Mouse (Mus musculus): Measurements from ENCODE around the gene Ccdc38. TPM values are rescaled to one million over a fixed set of nuclear protein-coding genes. Genes with fewer than 3 reads are reported as not detected.

The Ccdc38 gene
- total and polyA plus RNA-seq, 2 experiments, result 0.28 to 0.40 TPM

DNA sequence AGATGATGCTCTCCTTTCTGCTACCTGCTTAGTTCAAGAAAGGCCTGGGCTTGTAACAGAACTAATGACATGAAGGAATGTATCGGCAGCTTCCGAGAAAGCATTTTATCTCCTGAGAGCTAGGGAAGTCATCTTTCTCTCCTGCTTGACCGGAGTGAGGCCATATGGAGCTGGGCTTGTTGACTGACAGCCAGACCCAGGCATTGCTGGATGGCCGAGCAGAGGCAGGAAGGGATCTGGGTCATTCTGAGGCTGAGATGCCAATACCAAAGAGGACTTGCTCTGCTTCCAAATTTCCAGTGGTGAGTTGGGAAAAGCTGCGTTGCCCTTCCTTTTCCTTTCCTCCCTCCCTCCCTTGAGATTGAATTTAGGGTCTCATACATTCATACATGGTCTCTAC is 20.7 kb upstream of the Ccdc38 start:
- peak; percentile 59 for DNase-seq (ENCODE audit: extremely low read depth, low read depth, low spot score)
- Histone ChIP-seq H3K79me2 (ENCODE audit: control insufficient read depth, insufficient read depth, low read length) (no peaks in the 10 kb centered on the region), H3K27ac (replicated peaks; ENCODE audit: insufficient read depth, low read depth, low read length) (peak overlapping the region; percentile 4; the same call in 1 of the 2 replicates), H3K9ac (ENCODE audit: low read depth, low read length) (no peak overlapping the region), H3K36me3 (ENCODE audit: control insufficient read depth, insufficient read depth, low read length) (peaks cover 8% of the 10 kb centered on the region), H3K4me1 (ENCODE audit: control insufficient read depth, insufficient read depth, low read length) (peaks cover 26% of the 10 kb centered on the region), H3K4me3 (ENCODE audit: insufficient read depth, low read depth, low read length) (no peak overlapping the region), H3K27me3 (ENCODE audit: control insufficient read depth, insufficient read depth, low read length) (no peaks in the 10 kb centered on the region)
- TF ChIP-seq POLR2A (IDR thresholded peaks at IDR 0.05; ENCODE audit: extremely low read depth, insufficient read depth, low read length) (no peak), CTCF (IDR thresholded peaks at IDR 0.05; ENCODE audit: low read depth, low read length) (no peak)
- WGBS, result 57% methylated on average over 5 of the region's 5 CpGs

DNA sequence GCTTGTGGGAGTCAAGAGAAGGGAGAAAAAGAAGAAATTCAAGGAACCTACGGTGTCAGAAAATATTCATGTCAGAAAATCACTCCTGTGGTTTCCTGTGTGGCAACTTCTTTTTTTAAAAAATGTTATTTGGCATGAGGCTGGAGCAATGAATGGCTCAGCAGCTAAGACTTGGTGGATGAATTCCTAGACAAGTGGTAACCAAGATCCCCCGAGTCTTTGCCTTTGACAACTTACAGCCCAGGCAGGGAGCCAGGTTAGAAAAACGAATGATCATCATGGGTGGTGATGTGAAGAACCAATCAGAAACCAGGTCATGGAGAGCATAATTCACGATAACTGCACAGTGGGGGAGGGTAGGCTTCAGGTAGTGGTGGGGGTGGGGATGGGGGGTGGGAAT is 19.4 kb upstream of the Ccdc38 start:
- peak overlapping the region; percentile 28 for H3K27ac ChIP-seq (replicated peaks; ENCODE audit: insufficient read depth, low read depth, low read length)
- no peak for TF ChIP-seq POLR2A (IDR thresholded peaks at IDR 0.05; ENCODE audit: extremely low read depth, insufficient read depth, low read length)
- no peak for TF ChIP-seq CTCF (IDR thresholded peaks at IDR 0.05; ENCODE audit: low read depth, low read length)
- 29% methylated on average over 4 of the region's 4 CpGs for WGBS
- H3K9ac ChIP-seq (ENCODE audit: low read depth, low read length), result no peak overlapping the region
- peaks cover 29% of the 10 kb centered on the region for H3K4me1 ChIP-seq (ENCODE audit: control insufficient read depth, insufficient read depth, low read length)
- DNase-seq (ENCODE audit: extremely low read depth, low read depth, low spot score), result peak; percentile 63
- H3K36me3 ChIP-seq (ENCODE audit: control insufficient read depth, insufficient read depth, low read length), result peaks cover 8% of the 10 kb centered on the region
- no peak overlapping the region for H3K4me3 ChIP-seq (ENCODE audit: insufficient read depth, low read depth, low read length)
- no peaks in the 10 kb centered on the region for H3K79me2 ChIP-seq (ENCODE audit: control insufficient read depth, insufficient read depth, low read length)
- no peaks in the 10 kb centered on the region for H3K27me3 ChIP-seq (ENCODE audit: control insufficient read depth, insufficient read depth, low read length)

DNA sequence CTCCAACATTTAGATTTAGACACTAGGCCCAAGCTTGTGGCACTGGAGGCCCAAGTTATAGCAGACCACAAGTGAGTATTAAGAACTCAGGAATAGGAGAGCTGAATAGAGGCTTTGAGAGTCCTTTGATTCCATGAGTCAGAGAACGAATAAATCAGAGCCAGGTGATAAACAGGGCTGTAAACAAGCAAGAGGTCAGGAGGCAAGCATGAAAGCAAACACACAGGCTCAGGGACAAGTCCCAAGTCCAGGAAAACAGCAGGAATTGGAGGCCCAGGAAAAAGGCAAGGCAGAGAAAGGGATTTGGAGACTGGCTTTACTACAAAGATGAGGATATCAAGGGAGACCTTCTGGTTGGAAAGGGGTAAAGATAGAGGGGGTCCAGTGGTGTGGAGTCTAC is 15.1 kb upstream of the Ccdc38 start:
- Histone ChIP-seq H3K79me2 (ENCODE audit: control insufficient read depth, insufficient read depth, low read length) (no peaks in the 10 kb centered on the region), H3K4me3 (ENCODE audit: insufficient read depth, low read depth, low read length) (no peak overlapping the region), H3K9ac (ENCODE audit: low read depth, low read length) (peak overlapping the region; percentile 36), H3K27me3 (ENCODE audit: control insufficient read depth, insufficient read depth, low read length) (no peaks in the 10 kb centered on the region), H3K36me3 (ENCODE audit: control insufficient read depth, insufficient read depth, low read length) (peaks cover 17% of the 10 kb centered on the region), H3K4me1 (ENCODE audit: control insufficient read depth, insufficient read depth, low read length) (peaks cover 12% of the 10 kb centered on the region), H3K27ac (replicated peaks; ENCODE audit: insufficient read depth, low read depth, low read length) (peak overlapping the region; percentile 94)
- DNase-seq (ENCODE audit: extremely low read depth, low read depth, low spot score), result peak; percentile 96
- no peak for TF ChIP-seq CTCF (IDR thresholded peaks at IDR 0.05; ENCODE audit: low read depth, low read length)
- TF ChIP-seq POLR2A (IDR thresholded peaks at IDR 0.05; ENCODE audit: extremely low read depth, insufficient read depth, low read length), result no peak
- WGBS, result 21% methylated on average over 1 of the region's 1 CpGs

DNA sequence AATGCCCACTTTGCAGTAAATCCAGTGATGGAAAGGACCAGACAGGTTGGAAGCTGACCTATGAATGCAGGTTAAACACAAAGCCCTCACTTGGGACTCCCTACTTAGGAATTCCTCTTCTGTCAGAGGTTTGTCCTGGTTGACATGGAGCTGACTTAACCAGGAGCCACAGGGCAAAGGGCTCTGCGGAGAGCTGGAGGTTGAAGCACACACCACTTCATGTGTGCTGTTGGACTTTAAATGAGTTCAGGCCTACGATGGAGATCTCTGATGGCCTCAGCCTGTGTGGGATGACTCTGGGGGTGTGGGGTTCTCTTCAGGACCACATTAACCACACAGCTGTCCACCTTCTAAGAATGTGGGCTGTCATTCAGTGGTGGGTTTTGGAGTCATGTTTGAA is 2.1 kb upstream of the Ccdc38 start:
- Histone ChIP-seq H3K27me3 (ENCODE audit: control insufficient read depth, insufficient read depth, low read length) (no peaks in the 10 kb centered on the region), H3K9ac (ENCODE audit: low read depth, low read length) (peak overlapping the region; percentile 39), H3K36me3 (ENCODE audit: control insufficient read depth, insufficient read depth, low read length) (peaks cover 4% of the 10 kb centered on the region), H3K4me3 (ENCODE audit: insufficient read depth, low read depth, low read length) (peak overlapping the region; percentile 26; the same call in 1 of the 2 replicates), H3K4me1 (ENCODE audit: control insufficient read depth, insufficient read depth, low read length) (peaks cover 20% of the 10 kb centered on the region), H3K79me2 (ENCODE audit: control insufficient read depth, insufficient read depth, low read length) (no peaks in the 10 kb centered on the region), H3K27ac (replicated peaks; ENCODE audit: insufficient read depth, low read depth, low read length) (peak overlapping the region; percentile 83)
- WGBS, result 23% methylated on average over 2 of the region's 2 CpGs
- DNase-seq (ENCODE audit: extremely low read depth, low read depth, low spot score), result peak; percentile 82
- no peak for TF ChIP-seq POLR2A (IDR thresholded peaks at IDR 0.05; ENCODE audit: extremely low read depth, insufficient read depth, low read length)
- no peak for TF ChIP-seq CTCF (IDR thresholded peaks at IDR 0.05; ENCODE audit: low read depth, low read length)

DNA sequence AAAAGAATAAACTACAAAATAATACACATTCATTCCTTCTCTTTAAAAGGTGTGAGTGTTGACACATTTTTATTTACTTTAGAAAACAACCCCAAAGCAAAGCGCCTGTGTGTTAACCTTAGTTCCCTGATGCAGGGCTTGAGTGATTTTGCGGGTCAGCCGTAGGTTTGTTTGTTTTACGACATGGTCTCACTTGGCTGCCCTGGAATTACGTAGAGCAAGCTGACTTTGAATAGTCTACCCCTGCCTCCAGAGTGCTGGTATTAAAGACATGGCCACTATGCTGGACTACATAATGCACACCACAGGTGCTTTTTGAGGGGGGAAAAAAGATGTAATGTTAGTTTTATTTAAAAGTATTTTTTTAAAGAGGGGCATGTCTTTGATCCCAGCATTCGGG is 1.6 kb upstream of the Ccdc38 start:
- peak overlapping the region; percentile 25; the same call in 1 of the 2 replicates for H3K9ac ChIP-seq (ENCODE audit: low read depth, low read length)
- H3K27ac ChIP-seq (replicated peaks; ENCODE audit: insufficient read depth, low read depth, low read length), result peak overlapping the region; percentile 83
- TF ChIP-seq POLR2A (IDR thresholded peaks at IDR 0.05; ENCODE audit: extremely low read depth, insufficient read depth, low read length) (no peak), CTCF (IDR thresholded peaks at IDR 0.05; ENCODE audit: low read depth, low read length) (no peak)
- H3K79me2 ChIP-seq (ENCODE audit: control insufficient read depth, insufficient read depth, low read length), result no peaks in the 10 kb centered on the region
- no peaks in the 10 kb centered on the region for H3K27me3 ChIP-seq (ENCODE audit: control insufficient read depth, insufficient read depth, low read length)
- WGBS, result 21% methylated on average over 6 of the region's 6 CpGs
- peak; percentile 96 for DNase-seq (ENCODE audit: extremely low read depth, low read depth, low spot score)
- peaks cover 24% of the 10 kb centered on the region for H3K4me1 ChIP-seq (ENCODE audit: control insufficient read depth, insufficient read depth, low read length)
- peaks cover 2% of the 10 kb centered on the region; the same call in 1 of the 2 replicates for H3K36me3 ChIP-seq (ENCODE audit: control insufficient read depth, insufficient read depth, low read length)
- no peak overlapping the region; the same call in none of the 2 replicates for H3K4me3 ChIP-seq (ENCODE audit: insufficient read depth, low read depth, low read length)

DNA sequence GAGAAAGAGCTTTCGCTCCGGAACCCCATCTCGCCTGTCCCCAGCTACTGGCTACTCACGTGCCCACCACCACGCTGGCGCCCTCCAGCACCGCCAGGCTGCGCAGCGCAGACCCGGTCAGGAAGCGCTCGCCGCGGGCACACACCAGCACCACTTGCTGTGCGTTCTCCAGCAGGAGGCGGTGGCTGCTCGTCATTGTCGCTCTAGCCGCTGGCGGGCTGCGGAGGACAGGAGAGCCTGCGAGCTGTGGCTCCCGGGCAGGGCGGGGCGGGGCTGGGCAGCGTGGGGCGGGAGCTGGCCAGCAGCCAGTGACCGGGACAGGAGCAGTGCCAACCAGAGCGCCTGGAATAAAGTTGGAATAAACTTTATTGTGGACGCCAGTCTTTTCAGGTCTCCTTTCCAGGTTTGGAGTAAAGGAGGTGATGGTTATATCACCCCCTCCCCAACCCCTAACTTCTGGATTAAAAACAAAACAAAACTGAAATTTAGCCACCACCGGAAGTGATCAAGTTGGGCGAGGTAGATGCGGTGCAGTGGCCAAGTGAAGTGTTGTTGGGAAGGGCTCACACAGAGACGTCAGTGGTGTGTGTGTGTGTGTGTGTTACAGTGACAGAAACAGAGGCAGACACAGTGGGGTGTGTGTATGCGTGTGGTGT is 529 bp upstream of the Ccdc38 start, which contains the start of gene Amdhd1:
TSS of gene Amdhd1 (minus strand) at position 259 of the 656 bp plus-strand sequence.
- 1% methylated on average over 35 of the region's 35 CpGs for WGBS
- peaks cover 26% of the 10 kb centered on the region for H3K4me1 ChIP-seq (ENCODE audit: control insufficient read depth, insufficient read depth, low read length)
- peak; percentile 83 for DNase-seq (ENCODE audit: extremely low read depth, low read depth, low spot score)
- H3K4me3 ChIP-seq (ENCODE audit: insufficient read depth, low read depth, low read length), result peak within 1 kb of the TSS; percentile 63
- peaks cover 2% of the 10 kb centered on the region; the same call in 1 of the 2 replicates for H3K36me3 ChIP-seq (ENCODE audit: control insufficient read depth, insufficient read depth, low read length)
- peak within 1 kb of the TSS; percentile 92 for H3K27ac ChIP-seq (replicated peaks; ENCODE audit: insufficient read depth, low read depth, low read length)
- H3K27me3 ChIP-seq (ENCODE audit: control insufficient read depth, insufficient read depth, low read length), result no peaks in the 10 kb centered on the region
- H3K79me2 ChIP-seq (ENCODE audit: control insufficient read depth, insufficient read depth, low read length), result no peaks in the 10 kb centered on the region
- TF ChIP-seq POLR2A (IDR thresholded peaks at IDR 0.05; ENCODE audit: extremely low read depth, insufficient read depth, low read length), result peak; percentile 76
- TF ChIP-seq CTCF (IDR thresholded peaks at IDR 0.05; ENCODE audit: low read depth, low read length), result peak; percentile 86
- peak within 1 kb of the TSS; percentile 80 for H3K9ac ChIP-seq (ENCODE audit: low read depth, low read length)
